Mouse (Mus musculus): ENCODE data around the gene Jam2.

Jam2 gene

DNA sequence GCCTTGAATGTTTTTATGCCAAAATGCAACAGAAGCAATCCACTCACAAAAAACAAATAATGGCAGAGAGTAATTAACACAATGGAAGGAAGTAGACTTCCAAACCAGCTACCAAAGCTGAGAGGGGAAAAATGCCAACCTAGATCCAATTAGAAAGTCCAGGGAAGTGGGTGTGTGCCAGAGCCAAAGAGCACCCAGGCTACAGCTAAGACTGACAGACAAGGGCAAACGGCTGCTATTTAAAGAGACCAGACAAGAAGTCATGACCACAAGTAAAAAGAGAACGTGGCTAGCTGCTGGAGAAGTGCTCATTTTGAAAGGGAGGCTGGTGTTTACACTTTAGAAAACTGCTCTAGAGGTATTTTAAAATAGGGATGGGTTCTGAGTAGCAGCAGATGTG, 9.4 kb downstream of the Jam2 start:
- no peak for DNase-seq

GRCm38 (mm10) chr16:84784966-84785365, 11.0 kb downstream of the Jam2 start:
- no peak for DNase-seq

GRCm38 (mm10) chr16:84790595-84791165, 16.8 kb downstream of the Jam2 start:
- no peak for DNase-seq

DNA sequence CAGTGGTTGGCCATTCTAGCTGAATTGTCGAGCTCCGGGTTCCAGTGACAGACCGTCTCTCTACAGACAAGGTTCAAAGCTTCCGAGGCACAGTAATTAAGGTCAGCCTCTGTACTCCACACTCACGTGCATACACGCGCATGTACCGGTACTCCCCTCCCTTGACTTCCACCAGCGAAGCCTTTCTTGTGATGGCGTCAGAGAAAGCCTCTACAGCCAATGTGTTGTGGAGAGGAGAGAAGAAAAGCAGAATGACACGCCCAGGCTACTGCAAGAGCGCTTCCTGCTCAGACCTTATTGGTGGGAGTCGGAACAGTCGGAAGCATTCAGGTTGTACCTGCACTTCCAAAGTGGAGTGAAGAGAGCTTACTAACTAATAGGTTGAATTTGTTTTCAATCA, 19.5 kb downstream of the Jam2 start:
- no peak for DNase-seq

- DNase-seq = no peak
Measured at GRCm38 (mm10) chr16:84795337-84795736, 21.4 kb downstream of the Jam2 start.

- no peak for DNase-seq
Measured at GRCm38 (mm10) chr16:84796678-84797077, 22.8 kb downstream of the Jam2 start.

- no peak for DNase-seq
Measured at GRCm38 (mm10) chr16:84800038-84800437, 26.1 kb downstream of the Jam2 start.

- no peak for DNase-seq
Measured at GRCm38 (mm10) chr16:84802217-84802616, 28.3 kb downstream of the Jam2 start.

- DNase-seq = no peak
Measured at GRCm38 (mm10) chr16:84804866-84805265, 30.9 kb downstream of the Jam2 start.

DNA sequence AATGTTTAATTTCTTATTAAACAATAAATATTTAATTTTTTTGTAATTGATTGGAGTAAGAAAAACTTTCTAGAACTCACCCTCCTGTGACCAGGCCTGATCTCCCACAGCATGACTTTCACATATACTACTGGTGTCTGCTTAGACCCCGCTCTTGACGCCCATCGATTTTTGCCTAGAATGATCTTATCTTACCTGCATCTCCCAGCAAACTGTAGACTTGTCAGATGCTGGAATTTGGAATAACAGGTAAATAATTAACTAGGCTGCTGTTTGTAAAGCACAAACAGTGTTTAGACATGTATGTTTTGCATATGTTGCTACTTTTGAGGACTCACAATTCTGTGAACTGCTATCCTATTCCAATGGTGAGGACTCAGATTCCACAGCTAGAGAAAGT, 32.3 kb downstream of the Jam2 start:
- no peak for DNase-seq

DNA sequence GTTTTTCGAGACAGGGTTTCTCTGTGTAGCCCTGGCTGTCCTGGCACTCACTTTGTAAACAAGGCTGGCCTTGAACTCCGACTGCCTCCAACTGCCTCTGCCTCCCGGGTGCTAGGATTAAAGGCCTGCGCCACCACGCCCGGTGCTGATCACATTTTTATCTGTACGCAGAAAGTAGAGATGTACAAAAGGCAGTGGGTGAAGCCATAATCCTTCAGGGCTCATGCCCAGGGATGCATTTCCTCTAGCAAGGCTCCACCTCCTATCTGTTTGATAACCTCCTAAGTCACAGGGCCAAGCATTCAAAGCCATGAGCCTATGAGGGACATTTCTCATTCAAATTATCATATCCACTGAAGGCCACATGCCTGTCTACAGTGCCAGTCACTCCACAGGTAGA, 34.0 kb downstream of the Jam2 start:
- DNase-seq = no peak

DNA sequence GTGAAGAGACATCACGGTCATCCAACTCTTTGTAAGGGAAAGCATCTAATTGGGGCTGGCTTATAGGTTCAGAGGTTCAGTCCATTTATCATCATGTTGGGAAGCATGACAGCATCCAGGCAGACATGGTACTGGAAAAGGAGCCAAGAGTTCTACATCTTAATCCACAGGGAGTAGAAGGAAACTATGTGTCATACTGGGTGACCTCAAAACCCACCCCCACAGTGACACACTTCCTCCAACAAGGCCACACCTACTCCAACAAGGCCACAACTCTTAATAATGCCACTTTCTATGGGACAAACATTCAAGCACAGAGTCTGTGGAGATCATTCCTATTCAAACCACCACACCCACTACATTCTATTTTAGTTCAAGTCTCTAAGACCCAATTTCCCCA, 36.3 kb downstream of the Jam2 start:
- DNase-seq = no peak

DNA sequence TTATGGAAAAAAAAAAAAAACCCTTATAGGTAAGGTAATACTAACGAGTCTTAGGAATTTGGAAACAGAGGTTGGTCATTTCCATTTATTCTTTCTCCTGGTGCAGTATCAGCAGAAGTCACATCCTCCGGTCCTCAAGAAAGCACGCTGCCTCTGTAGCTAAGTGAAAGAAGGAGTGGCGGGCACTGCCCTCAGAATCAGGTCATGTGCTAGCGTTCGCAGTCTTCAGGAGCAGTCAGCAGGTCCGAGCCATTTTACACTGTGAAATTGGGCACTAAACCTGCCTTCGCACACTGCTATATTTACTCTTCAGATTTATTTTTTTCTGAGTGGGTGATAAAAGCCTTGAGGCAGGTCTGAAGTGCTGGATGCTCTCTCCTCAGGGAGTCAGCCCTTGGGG, 39.9 kb downstream of the Jam2 start:
- DNase-seq = no peak

DNA sequence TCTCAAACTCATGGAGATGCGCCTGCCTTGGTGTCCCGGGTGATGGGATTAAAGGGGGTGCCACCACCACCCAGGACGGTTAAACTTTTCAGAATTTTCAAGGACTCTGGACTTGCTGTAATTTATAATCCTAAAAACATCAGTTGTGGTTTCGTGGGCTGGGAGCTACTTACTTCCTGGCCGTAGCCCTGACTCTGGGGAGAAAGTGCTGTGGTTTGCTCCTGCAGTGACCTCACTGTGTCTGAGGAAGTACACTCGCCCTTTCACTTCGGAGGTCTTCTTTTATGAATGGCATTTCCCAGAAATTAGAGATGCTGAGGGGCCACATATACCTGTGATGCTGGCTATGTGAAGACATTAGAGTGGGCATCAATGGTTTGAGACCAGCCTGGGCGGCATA, 40.6 kb downstream of the Jam2 start:
- DNase-seq = no peak

DNA sequence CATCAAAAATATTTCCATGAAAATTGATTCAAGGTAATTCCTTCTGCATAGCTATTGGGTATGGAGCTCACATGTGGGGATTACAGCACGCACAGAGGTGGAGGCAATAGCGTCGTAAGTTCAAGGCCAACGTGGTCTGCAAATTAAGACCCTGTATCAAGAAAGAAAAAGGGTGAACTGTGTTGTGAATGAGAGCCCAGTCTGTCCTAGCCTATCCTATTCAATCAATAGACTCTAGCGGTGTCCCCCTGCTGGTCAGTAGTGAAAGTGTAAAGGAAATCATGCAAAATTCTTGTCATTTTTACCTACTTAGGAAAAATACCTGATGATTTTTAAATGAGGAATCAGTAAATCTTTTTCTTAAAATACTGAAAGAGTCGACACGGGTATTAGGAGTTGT, 43.5 kb downstream of the Jam2 start:
- DNase-seq = peak; percentile 15

DNA sequence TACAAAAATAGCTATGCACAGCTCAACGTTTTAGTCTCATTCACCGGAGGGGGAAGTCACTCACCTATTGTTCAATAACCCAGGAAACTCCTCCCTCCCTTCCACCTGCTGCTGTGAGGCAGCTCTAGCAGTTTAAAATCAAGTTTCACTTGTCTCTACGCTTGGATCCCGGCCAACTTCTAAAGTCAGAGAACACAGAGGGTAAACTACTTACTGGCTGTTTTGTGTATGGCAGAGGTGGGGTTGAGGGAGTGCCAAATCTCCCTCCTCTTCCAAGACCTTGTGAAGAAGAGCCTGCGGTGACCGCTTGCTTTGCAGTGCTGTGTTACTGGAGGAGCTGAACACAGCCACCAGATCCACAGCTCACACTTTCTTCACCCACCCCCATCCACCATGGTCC, 51.1 kb downstream of the Jam2 start:
- no peak for DNase-seq

GRCm38 (mm10) chr16:84831696-84832095, 57.8 kb downstream of the Jam2 start:
- no peak for DNase-seq

DNA sequence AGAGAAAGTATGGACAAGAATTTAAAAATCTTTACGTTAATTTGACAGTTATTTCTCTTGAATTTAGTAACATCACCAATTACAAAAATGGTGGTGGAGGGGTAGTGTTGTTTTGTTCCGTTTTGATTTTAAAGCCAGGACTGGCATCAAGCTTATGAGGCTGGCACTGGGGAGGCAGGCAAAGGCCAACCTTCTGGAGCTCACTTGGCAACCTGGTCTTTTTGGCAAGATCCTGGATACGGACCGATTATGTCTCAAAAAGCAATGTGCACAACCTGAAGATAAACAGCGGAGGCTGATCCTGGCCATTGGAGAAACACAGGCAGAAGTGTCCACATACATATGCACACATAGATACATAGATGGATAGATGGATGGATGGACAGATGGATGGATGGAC, 58.8 kb downstream of the Jam2 start:
- no peak for DNase-seq

- DNase-seq = no peak
Measured at GRCm38 (mm10) chr16:84834344-84834743, 60.4 kb downstream of the Jam2 start.

GRCm38 (mm10) chr16:84834745-84835440, 61.0 kb downstream of the Jam2 start, which contains the start of gene Gabpa:
Gabpa (plus strand) TSS chr16:84834925.
- peak; percentile 90 for DNase-seq

GRCm38 (mm10) chr16:84835441-84835822, 61.5 kb downstream of the Jam2 start, which contains the start of gene Atp5j:
Atp5j (minus strand) TSS chr16:84835625.
- DNase-seq = peak; percentile 83

- peak; percentile 58 for DNase-seq
Measured at GRCm38 (mm10) chr16:84835823-84836743, 62.2 kb downstream of the Jam2 start.

GRCm38 (mm10) chr16:84838576-84838975, 64.7 kb downstream of the Jam2 start:
- DNase-seq = no peak

DNA sequence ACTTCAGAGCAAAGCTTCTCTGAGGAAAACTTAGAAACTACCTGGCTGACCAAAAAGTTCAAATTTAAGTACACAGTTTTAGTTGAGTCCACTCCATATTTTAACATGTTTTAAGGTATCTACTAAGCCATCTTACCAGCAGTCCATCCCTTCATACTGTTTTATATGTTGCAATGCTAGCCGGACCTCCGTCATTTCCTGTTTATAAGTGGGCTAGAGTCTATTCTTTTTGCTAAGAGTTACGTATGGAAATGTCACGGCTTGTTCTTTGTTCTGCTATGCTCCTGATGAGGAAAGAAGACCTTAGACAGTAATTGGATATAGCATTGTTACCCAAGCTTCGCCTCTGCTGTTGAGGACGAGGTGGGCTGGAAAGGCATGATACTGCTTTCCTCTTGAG, 79.6 kb downstream of the Jam2 start:
- DNase-seq = no peak

All from thymus, postnatal 25 days (tissue).